Mouse (Mus musculus) limb, embryonic 10.5 days (tissue): Measurements from ENCODE around the gene C1rl. TPM values are rescaled to one million over a fixed set of nuclear protein-coding genes. Genes with fewer than 3 reads are reported as not detected.
"Not testable (repeated sequence)": the region's sequence is repeated elsewhere in the genome, so short reads cannot be mapped to it uniquely, and the experiment has no call there.

Experiments used
- DNase-seq: peaks from one replicate; pipeline ENCODE4 v3.0.0-alpha.2; 2017; ENCODE audit warnings: low spot score
- H3K27ac ChIP-seq: fragments of 300-500 bp; sonication (generic); 2 replicates; pipeline ENCODE4 v1.5.1; 2016; ENCODE audit warnings: mild to moderate bottlenecking
- H3K27me3 ChIP-seq: fragments of 300-500 bp; sonication (generic); 2 replicates; pipeline ENCODE4 v1.6.1; 2016; ENCODE audit warnings: low read depth, mild to moderate bottlenecking; ENCODE audit not compliant: poor library complexity, severe bottlenecking
- H3K36me3 ChIP-seq: fragments of 300-500 bp; sonication (generic); 2 replicates; pipeline ENCODE4 v1.6.1; 2016; ENCODE audit warnings: mild to moderate bottlenecking, moderate library complexity
- H3K4me1 ChIP-seq: fragments of 300-500 bp; sonication (generic); 2 replicates; pipeline ENCODE4 v1.6.1; 2016
- H3K4me3 ChIP-seq: fragments of 300-500 bp; sonication (generic); 2 replicates; pipeline ENCODE4 v1.5.1; 2016; ENCODE audit warnings: mild to moderate bottlenecking, moderate library complexity
- H3K9me3 ChIP-seq: fragments of 300-500 bp; sonication (generic); replicated peaks from 2 replicates; pipeline ENCODE4 v1.6.1; 2016; ENCODE audit warnings: mild to moderate bottlenecking
- WGBS: fragments of 180-500 bp; shearing (Covaris S2); methylation state at CpG from one replicate; pipeline ENCODE4 v1.1.7; 2016; 5-methylcytosine and 5-hydroxymethylcytosine counted together
- polyA plus RNA-seq: library from polyadenylated mRNA; unstranded; fragments of >200 nt; fragmentation: Nextera tagmentation; extraction: Ambion mirVana; gene quantifications from 2 replicates; pipeline ENCODE4 v1.2.1, GENCODE M21; 2016

Gene C1rl
- polyA plus RNA-seq, 1 experiment from 2014 or later: 0.84 TPM

DNA sequence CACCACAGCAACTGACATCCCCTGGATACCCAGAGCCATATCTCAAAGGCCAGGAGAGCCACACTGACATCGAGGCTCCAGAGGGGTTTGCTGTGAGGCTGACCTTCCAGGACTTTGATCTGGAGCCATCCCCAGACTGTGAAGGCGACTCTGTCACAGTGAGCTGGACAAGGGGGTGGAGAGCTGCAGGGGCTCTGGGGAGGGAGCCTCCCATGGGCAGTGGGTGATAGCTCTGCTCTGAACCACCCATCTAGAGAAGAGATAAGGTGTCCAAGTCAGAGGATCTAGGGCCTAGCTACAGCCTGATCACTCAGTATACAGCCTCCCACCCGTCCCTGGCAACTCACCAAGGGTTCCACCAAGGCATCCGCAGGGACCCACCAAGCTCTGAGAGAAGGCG is 973 bp downstream of the C1rl start:
- WGBS: 78% methylated on average over 5 of the region's 5 CpGs
- DNase-seq: no peak
- no peaks in the 10 kb centered on the region for H3K36me3 ChIP-seq
- peaks cover 9% of the 10 kb centered on the region; the same call in 1 of the 2 replicates for H3K4me1 ChIP-seq
- no peaks in the 10 kb centered on the region for H3K27me3 ChIP-seq
- peak overlapping the region; percentile 82 for H3K27ac ChIP-seq
- no peaks in the 10 kb centered on the region for H3K9me3 ChIP-seq
- H3K4me3 ChIP-seq: no peak overlapping the region

DNA sequence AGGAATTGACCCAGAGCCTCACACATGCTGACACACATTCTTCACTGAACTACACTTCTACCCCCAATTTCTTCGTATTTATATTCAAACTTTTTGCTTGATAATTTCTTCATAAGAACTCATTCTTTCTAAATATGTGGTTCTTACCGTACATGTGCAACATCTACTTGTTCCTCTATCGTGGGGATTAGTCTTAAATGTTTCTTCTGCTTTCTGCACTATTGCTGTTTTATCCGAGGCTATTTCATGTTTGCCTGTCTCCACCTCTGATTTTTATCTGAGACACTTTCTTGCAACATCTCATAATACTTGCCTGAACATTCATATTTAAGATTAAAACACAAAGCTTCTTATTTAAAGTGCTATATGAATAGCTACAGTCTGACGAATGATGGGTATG is 3.1 kb downstream of the C1rl start:
- Histone ChIP-seq H3K4me1 (peaks cover 12% of the 10 kb centered on the region), H3K27ac (no peak overlapping the region), H3K27me3 (no peaks in the 10 kb centered on the region), H3K9me3 (no peaks in the 10 kb centered on the region), H3K4me3 (no peak overlapping the region), H3K36me3 (no peaks in the 10 kb centered on the region)
- WGBS: 96% methylated on average over 5 of the region's 5 CpGs
- no peak for DNase-seq

DNA sequence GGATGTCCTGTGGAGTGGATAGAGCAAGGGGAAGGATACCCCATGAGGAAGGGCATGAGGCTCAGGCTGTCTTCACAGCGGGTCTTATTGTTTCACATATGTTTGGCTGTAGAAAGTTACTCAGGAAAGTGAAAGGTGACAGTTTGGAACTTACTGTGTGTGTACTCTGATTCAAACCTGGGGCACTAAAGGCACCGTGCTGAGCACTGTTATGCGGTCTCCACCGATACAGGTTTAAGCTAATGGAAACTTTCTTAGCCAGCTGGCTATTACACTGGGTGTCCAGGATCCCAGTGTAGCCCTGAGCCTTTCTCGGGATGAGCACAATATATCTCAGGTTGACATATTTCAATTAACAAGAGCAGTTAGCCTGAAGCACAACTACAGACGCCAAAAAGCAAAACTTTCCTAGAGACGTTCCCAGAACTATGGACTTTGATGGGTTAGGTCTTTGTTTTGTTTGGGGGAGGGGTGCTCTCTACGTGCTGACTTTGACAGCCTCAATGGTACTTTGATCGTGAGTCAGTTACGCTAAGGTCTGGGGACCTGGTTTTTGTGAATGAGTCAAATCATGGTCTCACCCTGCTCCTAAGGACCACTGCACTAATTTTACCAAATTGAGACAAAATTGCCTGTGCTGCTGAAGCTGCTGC is 7.1 kb downstream of the C1rl start:
- H3K27me3 ChIP-seq: no peaks in the 10 kb centered on the region
- 35% methylated on average over 10 of the region's 10 CpGs for WGBS

DNA sequence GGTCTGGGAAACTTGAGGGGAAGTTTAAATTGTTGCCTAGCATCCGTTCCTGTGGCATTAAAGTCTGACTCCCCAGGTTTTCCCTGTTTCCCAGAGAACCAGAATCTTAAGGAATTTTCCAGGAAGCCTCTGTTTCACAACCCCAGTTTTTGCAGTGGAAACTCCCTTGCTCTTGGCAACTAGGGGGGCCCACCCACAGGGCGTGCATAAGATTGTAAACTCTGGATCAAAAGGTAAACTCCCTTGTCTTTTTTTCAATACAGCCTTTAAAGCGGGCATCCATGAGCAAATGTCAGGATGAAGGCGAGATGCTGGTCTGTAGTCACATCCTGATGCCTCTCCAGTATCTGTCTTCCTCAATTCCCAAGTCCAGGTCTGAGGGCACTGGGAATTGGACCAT is 8.6 kb downstream of the C1rl start:
- Histone ChIP-seq H3K36me3 (no peaks in the 10 kb centered on the region), H3K27ac (no peak overlapping the region), H3K9me3 (no peaks in the 10 kb centered on the region), H3K27me3 (no peaks in the 10 kb centered on the region), H3K4me1 (peaks cover 3% of the 10 kb centered on the region; the same call in 1 of the 2 replicates), H3K4me3 (no peak overlapping the region)
- WGBS: 86% methylated on average over 4 of the region's 4 CpGs
- DNase-seq: no peak

More for the DNA sequence above, 7.1 kb downstream of the C1rl start:
- no peaks in the 10 kb centered on the region for H3K36me3 ChIP-seq
- no peak overlapping the region for H3K4me3 ChIP-seq
- H3K9me3 ChIP-seq: no peaks in the 10 kb centered on the region
- peaks cover 3% of the 10 kb centered on the region; the same call in 1 of the 2 replicates for H3K4me1 ChIP-seq
- no peak for DNase-seq
- no peak overlapping the region for H3K27ac ChIP-seq

DNA sequence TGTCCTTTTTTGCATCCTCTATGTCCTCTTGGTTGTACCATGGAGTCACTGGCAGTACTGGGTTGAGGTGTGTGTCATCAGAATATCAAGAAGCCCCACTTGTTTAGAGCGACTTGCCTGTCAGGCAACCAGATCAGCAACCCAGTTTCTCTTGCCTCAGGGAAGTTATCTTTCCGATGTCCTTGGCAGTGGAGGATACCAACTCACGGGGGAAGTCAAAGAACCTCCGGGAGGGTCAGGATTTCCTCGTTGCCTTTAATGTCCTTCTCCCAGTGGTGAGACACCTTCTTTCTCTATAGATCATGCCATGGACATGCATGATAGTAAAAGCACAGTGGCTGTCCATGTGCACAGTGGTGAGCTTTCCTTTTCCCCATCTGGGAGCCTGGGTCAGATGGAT is 9.1 kb downstream of the C1rl start:
- no peak for DNase-seq
- Histone ChIP-seq H3K4me1 (peaks cover 3% of the 10 kb centered on the region; the same call in 1 of the 2 replicates), H3K9me3 (no peaks in the 10 kb centered on the region), H3K36me3 (no peaks in the 10 kb centered on the region), H3K27me3 (no peaks in the 10 kb centered on the region), H3K4me3 (no peak overlapping the region), H3K27ac (no peak overlapping the region)
- 90% methylated on average over 5 of the region's 5 CpGs for WGBS

DNA sequence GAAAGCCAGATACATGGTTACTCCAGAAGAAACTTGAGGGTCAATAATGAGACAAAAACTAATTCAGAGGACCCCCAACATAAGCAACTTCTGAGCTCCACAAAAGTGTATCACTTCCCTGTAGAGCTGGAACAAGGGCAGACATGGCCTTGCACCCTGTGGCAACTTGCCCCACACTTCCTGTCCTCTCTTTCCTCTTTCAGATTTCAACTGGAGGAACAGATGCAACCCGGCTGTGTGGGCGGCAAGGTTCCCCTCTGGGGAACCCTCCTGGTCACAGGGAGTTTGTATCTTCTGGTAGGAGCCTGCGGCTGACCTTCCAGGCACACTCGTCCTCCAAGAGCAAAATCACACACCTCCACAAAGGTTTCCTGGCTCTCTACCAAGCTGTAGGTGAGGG is 12.1 kb downstream of the C1rl start:
- no peaks in the 10 kb centered on the region for H3K36me3 ChIP-seq
- no peaks in the 10 kb centered on the region for H3K27me3 ChIP-seq
- H3K27ac ChIP-seq: no peak overlapping the region
- H3K4me1 ChIP-seq: peaks cover 3% of the 10 kb centered on the region; the same call in 1 of the 2 replicates
- no peak overlapping the region for H3K4me3 ChIP-seq
- H3K9me3 ChIP-seq: no peaks in the 10 kb centered on the region
- 78% methylated on average over 4 of the region's 4 CpGs for WGBS
- no peak for DNase-seq

GRCm38 (mm10) chr6:124506991-124507390 is 14.1 kb downstream of the C1rl start:
- Histone ChIP-seq H3K27me3 (no peaks in the 10 kb centered on the region), H3K36me3 (no peaks in the 10 kb centered on the region), H3K27ac (no peak overlapping the region), H3K9me3 (no peaks in the 10 kb centered on the region), H3K4me3 (no peak overlapping the region), H3K4me1 (no peaks in the 10 kb centered on the region)
- DNase-seq: no peak
- WGBS: 86% methylated on average over 6 of the region's 6 CpGs

- no peaks in the 10 kb centered on the region for H3K9me3 ChIP-seq
- H3K36me3 ChIP-seq: no peaks in the 10 kb centered on the region
- no peak for DNase-seq
- no peak overlapping the region for H3K4me3 ChIP-seq
- H3K4me1 ChIP-seq: no peaks in the 10 kb centered on the region
- no peaks in the 10 kb centered on the region for H3K27me3 ChIP-seq
- 79% methylated on average over 10 of the region's 10 CpGs for WGBS
- H3K27ac ChIP-seq: no peak overlapping the region
Measured at GRCm38 (mm10) chr6:124508292-124508691, 15.4 kb downstream of the C1rl start.

DNA sequence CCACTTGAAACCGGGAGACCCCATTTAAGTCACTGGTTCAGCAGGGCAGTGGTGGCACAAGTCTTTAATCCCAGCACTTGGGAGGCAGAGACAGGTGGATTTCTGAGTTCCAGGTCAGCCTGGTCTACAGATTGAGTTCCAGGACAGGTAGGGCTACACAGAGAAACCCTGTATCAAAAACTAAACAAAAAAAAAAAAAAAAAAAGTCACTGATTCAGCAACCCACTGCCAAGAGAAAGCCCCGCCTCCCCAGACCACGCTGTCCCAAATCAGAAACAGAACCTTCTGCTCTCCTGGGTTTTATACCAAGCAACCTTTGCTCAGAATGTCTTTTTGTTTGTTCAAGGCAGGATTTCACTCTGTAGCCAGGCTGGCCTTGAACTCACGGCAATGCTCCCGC is 16.3 kb downstream of the C1rl start:
- DNase-seq, H3K36me3 ChIP-seq, H3K27ac ChIP-seq, H3K9me3 ChIP-seq, H3K27me3 ChIP-seq, H3K4me3 ChIP-seq, H3K4me1 ChIP-seq: not testable (repeated sequence)
- WGBS: 91% methylated on average over 5 of the region's 5 CpGs

- Histone ChIP-seq H3K9me3 (no peaks in the 10 kb centered on the region), H3K4me1 (no peaks in the 10 kb centered on the region), H3K27me3 (no peaks in the 10 kb centered on the region), H3K4me3 (no peak overlapping the region), H3K27ac (no peak overlapping the region), H3K36me3 (no peaks in the 10 kb centered on the region)
- WGBS: 59% methylated on average over 6 of the region's 6 CpGs
- DNase-seq: no peak
Measured at GRCm38 (mm10) chr6:124511936-124512335, 19.0 kb downstream of the C1rl start.

- H3K4me1 ChIP-seq: no peaks in the 10 kb centered on the region
- no peak within 1 kb of the TSS for H3K4me3 ChIP-seq
- H3K27ac ChIP-seq: no peak within 1 kb of the TSS
- H3K27me3 ChIP-seq: no peaks in the 10 kb centered on the region
- DNase-seq: peak; percentile 53
- WGBS: 10% methylated on average over 6 of the region's 6 CpGs
- no peaks in the 10 kb centered on the region for H3K9me3 ChIP-seq
- H3K36me3 ChIP-seq: no peaks in the 10 kb centered on the region
Measured at GRCm38 (mm10) chr6:124512355-124512836, 19.5 kb downstream of the C1rl start, which contains the start of gene C1ra. C1ra (plus strand) TSS chr6:124512405.

- H3K4me1 ChIP-seq, H3K36me3 ChIP-seq, DNase-seq, H3K9me3 ChIP-seq, H3K27me3 ChIP-seq, H3K27ac ChIP-seq, H3K4me3 ChIP-seq: not testable (repeated sequence)
- 92% methylated on average over 4 of the region's 4 CpGs for WGBS
Measured at GRCm38 (mm10) chr6:124517733-124518132, 24.8 kb downstream of the C1rl start.

DNA sequence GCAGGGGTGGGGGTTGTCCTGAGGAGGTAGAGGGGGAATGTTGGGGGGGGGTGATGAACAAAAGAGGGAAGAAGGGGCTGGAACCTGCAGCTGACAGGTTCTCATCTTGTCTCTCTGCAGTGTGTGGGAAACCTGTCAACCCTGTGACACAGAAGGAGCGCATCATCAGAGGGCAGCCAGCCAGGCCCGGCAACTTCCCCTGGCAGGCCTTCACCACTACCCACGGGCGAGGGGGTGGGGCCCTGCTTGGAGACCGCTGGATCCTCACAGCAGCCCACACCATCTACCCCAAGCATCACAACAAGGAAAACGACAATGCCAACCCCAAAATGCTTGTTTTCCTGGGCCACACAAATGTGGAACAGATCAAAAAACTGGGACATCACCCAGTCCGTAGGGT is 29.2 kb downstream of the C1rl start:
- not testable (repeated sequence) for H3K27me3 ChIP-seq, H3K4me1 ChIP-seq, H3K27ac ChIP-seq, H3K36me3 ChIP-seq, H3K4me3 ChIP-seq, DNase-seq, H3K9me3 ChIP-seq
- 73% methylated on average over 7 of the region's 7 CpGs for WGBS

DNA sequence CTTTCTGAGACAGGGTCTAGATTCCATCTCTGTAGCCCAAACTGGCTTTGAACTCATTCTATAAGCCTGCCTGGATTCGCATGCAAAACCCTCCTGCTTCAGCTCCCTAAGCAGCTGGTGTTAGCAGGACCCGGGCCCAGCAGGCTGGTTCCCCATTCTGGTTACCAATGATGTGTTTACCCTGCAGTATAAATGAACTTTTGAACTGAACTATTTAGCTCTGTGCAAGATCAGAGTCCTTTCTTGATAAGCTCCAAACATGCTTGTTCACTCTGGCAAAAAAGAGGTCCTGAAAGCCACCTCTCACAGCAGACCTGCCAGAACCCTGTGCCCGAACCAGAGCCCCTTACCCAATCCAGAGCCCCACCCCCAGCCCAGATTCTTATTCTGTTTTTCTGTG is 35.0 kb downstream of the C1rl start:
- Histone ChIP-seq H3K9me3 (no peaks in the 10 kb centered on the region), H3K4me1 (no peaks in the 10 kb centered on the region)
- WGBS: 82% methylated on average over 3 of the region's 3 CpGs

More for the DNA sequence above, 35.0 kb downstream of the C1rl start:
- H3K36me3 ChIP-seq: no peaks in the 10 kb centered on the region
- H3K27me3 ChIP-seq: no peaks in the 10 kb centered on the region
- no peak overlapping the region for H3K27ac ChIP-seq
- DNase-seq: no peak
- H3K4me3 ChIP-seq: no peak overlapping the region
